ENCODE assay signal across 26 mouse cellular contexts in the genomic region with DNA sequence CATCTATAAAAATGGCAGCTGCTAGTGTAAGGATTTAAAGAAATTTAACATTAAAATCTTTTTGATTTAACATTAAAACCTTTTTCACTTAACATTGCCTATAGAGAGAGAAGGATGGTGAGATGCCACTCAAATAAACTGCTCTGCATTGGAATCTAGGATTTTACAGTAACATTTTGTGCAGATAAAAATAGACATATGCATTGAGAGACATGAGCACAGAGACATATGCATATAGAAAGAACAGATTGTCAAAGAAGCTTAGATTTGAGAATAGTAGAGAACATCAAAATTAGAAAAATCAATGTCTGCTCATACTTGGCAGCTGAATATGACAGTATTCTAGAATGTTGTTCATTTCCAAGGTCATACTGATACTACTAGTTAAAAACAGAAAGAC.
"Had no signal": no experiment of that assay in that cellular context is flagged by ENCODE, and none has a peak within 500 bp of the region (broad histone marks: within the 10 kb centered on the region; RNA-seq: fewer than 3 reads in every experiment).

No protein-coding gene starts in this region.

- H3K27me3 ChIP-seq: heart, embryonic 12.5 days; hindbrain, embryonic 12.5 days; intestine, embryonic 15.5 days; limb, embryonic 13.5 days; limb, embryonic 15.5 days; liver, embryonic 12.5 days had no signal

- H3K27ac ChIP-seq: heart, embryonic 10.5 days; hindbrain, embryonic 10.5 days; hindbrain, embryonic 12.5 days; hindbrain, embryonic 14.5 days; intestine, embryonic 15.5 days; limb, embryonic 13.5 days; limb, embryonic 15.5 days; liver, embryonic 12.5 days; liver, embryonic 14.5 days had no signal

- H3K4me1 ChIP-seq: heart, embryonic 10.5 days; heart, embryonic 12.5 days; hindbrain, embryonic 10.5 days; hindbrain, embryonic 12.5 days; intestine, embryonic 15.5 days; limb, embryonic 13.5 days; limb, embryonic 15.5 days; liver, embryonic 12.5 days had no signal

- H3K9me3 ChIP-seq: heart, embryonic 10.5 days; heart, embryonic 12.5 days; hindbrain, embryonic 10.5 days; hindbrain, embryonic 12.5 days; intestine, embryonic 15.5 days; limb, embryonic 13.5 days; limb, embryonic 15.5 days; liver, embryonic 12.5 days had no signal

- DNase-seq: gastrocnemius, postnatal 10 days; gastrocnemius, postnatal 36 days; heart, adult 11 months; heart, postnatal 10 days; heart, postnatal 4 days; kidney, adult 18-20 months; kidney, adult 8-10 months; kidney, postnatal 10 days; kidney, postnatal 25 days; layer of hippocampus, adult 9-11 months; layer of hippocampus, postnatal 36 days; left cerebral cortex, postnatal 4 days; lung, adult 18-20 months had no signal

- H3K4me3 ChIP-seq: heart, embryonic 10.5 days; heart, embryonic 12.5 days; hindbrain, embryonic 10.5 days; hindbrain, embryonic 12.5 days; intestine, embryonic 15.5 days; limb, embryonic 13.5 days; limb, embryonic 15.5 days; liver, embryonic 12.5 days had no signal

- H3K9ac ChIP-seq: heart, embryonic 12.5 days; hindbrain, embryonic 12.5 days; hindbrain, embryonic 14.5 days; intestine, embryonic 15.5 days; limb, embryonic 13.5 days; limb, embryonic 15.5 days; liver, embryonic 12.5 days; liver, embryonic 14.5 days had no signal

- H3K4me2 ChIP-seq: heart, embryonic 12.5 days; hindbrain, embryonic 12.5 days; hindbrain, embryonic 14.5 days; intestine, embryonic 15.5 days; limb, embryonic 13.5 days; limb, embryonic 15.5 days; liver, embryonic 12.5 days had no signal

- H3K36me3 ChIP-seq: heart, embryonic 10.5 days; heart, embryonic 12.5 days; hindbrain, embryonic 10.5 days; hindbrain, embryonic 12.5 days; intestine, embryonic 15.5 days; limb, embryonic 13.5 days; limb, embryonic 15.5 days; liver, embryonic 12.5 days had no signal

- ATAC-seq: hindbrain, embryonic 16.5 days; inflammation-experienced regulatory T-cells, adult 6 months; intestine, embryonic 15.5 days; intestine, postnatal 0 days; liver, embryonic 12.5 days had no signal
